Mouse (Mus musculus): ENCODE data around the gene Chd2. TPM values are rescaled to one million over a fixed set of nuclear protein-coding genes. Genes with fewer than 3 reads are reported as not detected.
"Not testable (repeated sequence)": the region's sequence is repeated elsewhere in the genome, so short reads cannot be mapped to it uniquely, and the experiment has no call there.

Chd2 gene
- polyA plus RNA-seq, 1 experiment from 2014 or later, result 18.0 TPM

DNA sequence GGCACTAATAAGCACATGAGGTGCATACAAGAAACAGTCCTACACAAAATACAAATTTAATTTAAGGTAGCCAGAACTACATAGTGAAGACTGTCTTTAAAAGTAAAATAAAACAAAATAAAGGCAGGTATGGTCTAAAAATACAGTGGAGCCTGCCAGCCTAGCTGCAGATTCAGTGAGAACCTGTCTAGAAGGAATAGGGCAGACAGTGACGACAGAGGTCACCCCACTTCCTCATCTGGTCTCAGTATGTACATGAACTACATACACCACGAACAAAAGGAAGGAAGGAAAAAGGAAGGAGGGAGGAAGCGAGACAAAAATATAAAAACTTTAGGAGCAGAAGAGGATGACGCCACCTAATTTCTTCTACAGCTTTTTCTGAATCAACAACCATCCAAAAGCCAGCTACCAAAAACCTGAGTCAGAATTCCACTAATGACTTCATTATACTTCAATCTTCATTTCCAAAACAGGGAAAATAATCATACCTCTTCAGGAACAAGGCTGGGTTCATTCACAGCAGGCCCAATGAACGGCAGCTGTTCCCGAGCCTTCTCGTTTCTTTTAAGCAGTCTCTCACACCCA is 10.0 kb downstream of the Chd2 start:
- TF ChIP-seq CTCF (IDR thresholded peaks at IDR 0.05; ENCODE audit: low read depth), result no peak
- no peak for TF ChIP-seq EP300 (optimal IDR thresholded peaks at IDR 0.05)
- Histone ChIP-seq H3K9ac (ENCODE audit: low read length) (no peak overlapping the region), H3K27me3 (ENCODE audit: control insufficient read depth, insufficient read depth, low read length) (no peaks in the 10 kb centered on the region), H3K4me2 (replicated peaks; ENCODE audit: low read depth) (no peak overlapping the region), H3K9me3 (ENCODE audit: control insufficient read depth, low read length) (no peaks in the 10 kb centered on the region), H3K4me1 (replicated peaks; ENCODE audit: control insufficient read depth, insufficient read depth) (peaks cover 6% of the 10 kb centered on the region), H3K36me3 (ENCODE audit: control insufficient read depth, insufficient read depth, low read length) (0 out of 2 replicates have a peak, but pooled peaks cover 4% of the 10 kb centered on the region), H3K27ac (replicated peaks) (peak overlapping the region; percentile 36), H3K4me3 (ENCODE audit: low read depth, low read length) (no peak overlapping the region)
- ATAC-seq (ENCODE audit: low FRiP score, low TSS enrichment) (no peak), DNase-seq (ENCODE audit: low spot score) (no peak)
- WGBS, result 55% methylated on average over 7 of the region's 7 CpGs

DNA sequence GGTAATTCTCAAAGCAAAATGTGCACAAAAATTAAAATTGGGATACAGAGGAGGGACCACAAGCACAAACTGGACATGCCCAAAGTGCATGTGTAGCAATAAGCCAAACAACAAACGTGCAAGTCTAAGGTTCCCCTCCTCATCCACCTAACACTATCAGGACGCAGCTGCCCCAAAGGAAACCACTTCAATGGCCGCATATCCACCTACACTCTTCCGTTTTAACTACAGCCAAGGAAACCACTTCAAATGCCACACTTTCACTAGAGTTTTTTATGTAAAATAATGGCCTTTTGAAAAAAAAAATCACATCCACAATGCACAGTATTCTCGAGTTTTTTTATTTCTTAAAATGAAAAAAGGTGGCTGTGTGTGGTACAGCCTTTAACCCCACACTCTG is 10.8 kb downstream of the Chd2 start:
- Histone ChIP-seq H3K4me2 (replicated peaks; ENCODE audit: low read depth) (no peak overlapping the region), H3K9ac (ENCODE audit: low read length) (no peak overlapping the region), H3K4me1 (replicated peaks; ENCODE audit: control insufficient read depth, insufficient read depth) (peaks cover 6% of the 10 kb centered on the region), H3K4me3 (ENCODE audit: low read depth, low read length) (no peak overlapping the region), H3K27ac (replicated peaks) (peak overlapping the region; percentile 13; the same call in 1 of the 2 replicates), H3K9me3 (ENCODE audit: control insufficient read depth, low read length) (no peaks in the 10 kb centered on the region), H3K27me3 (ENCODE audit: control insufficient read depth, insufficient read depth, low read length) (no peaks in the 10 kb centered on the region), H3K36me3 (ENCODE audit: control insufficient read depth, insufficient read depth, low read length) (0 out of 2 replicates have a peak, but pooled peaks cover 4% of the 10 kb centered on the region)
- WGBS, result 75% methylated on average over 5 of the region's 5 CpGs
- ATAC-seq (ENCODE audit: low FRiP score, low TSS enrichment) (no peak), DNase-seq (ENCODE audit: low spot score) (no peak)
- no peak for TF ChIP-seq EP300 (optimal IDR thresholded peaks at IDR 0.05)
- no peak for TF ChIP-seq CTCF (IDR thresholded peaks at IDR 0.05; ENCODE audit: low read depth)

DNA sequence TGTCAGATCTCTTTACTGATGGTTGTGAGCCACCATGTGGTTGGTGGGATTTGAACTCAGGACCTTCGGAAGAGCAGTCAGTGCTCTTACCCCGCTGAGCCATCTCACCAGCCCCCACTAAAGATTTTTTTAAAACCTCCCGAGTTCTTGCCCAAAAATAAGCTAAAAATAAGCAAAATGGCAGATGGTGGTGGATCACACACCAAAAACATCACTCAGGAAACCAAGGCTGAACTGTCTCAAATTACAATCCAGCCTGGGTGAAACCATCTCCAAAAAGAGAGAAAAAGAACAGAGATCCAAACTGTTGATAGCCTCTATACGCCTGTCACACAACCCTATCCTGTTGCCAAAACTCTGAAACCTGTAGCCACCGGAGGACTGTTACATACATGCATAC is 11.5 kb downstream of the Chd2 start:
- Histone ChIP-seq H3K4me3 (ENCODE audit: low read depth, low read length) (no peak overlapping the region), H3K9ac (ENCODE audit: low read length) (no peak overlapping the region), H3K4me2 (replicated peaks; ENCODE audit: low read depth) (no peak overlapping the region), H3K36me3 (ENCODE audit: control insufficient read depth, insufficient read depth, low read length) (0 out of 2 replicates have a peak, but pooled peaks cover 4% of the 10 kb centered on the region), H3K27me3 (ENCODE audit: control insufficient read depth, insufficient read depth, low read length) (no peaks in the 10 kb centered on the region), H3K9me3 (ENCODE audit: control insufficient read depth, low read length) (no peaks in the 10 kb centered on the region), H3K4me1 (replicated peaks; ENCODE audit: control insufficient read depth, insufficient read depth) (peaks cover 6% of the 10 kb centered on the region), H3K27ac (replicated peaks) (no peak overlapping the region)
- TF ChIP-seq EP300 (optimal IDR thresholded peaks at IDR 0.05) (no peak), CTCF (IDR thresholded peaks at IDR 0.05; ENCODE audit: low read depth) (no peak)
- 87% methylated on average over 5 of the region's 5 CpGs for WGBS
- DNase-seq (ENCODE audit: low spot score) (no peak), ATAC-seq (ENCODE audit: low FRiP score, low TSS enrichment) (no peak)

DNA sequence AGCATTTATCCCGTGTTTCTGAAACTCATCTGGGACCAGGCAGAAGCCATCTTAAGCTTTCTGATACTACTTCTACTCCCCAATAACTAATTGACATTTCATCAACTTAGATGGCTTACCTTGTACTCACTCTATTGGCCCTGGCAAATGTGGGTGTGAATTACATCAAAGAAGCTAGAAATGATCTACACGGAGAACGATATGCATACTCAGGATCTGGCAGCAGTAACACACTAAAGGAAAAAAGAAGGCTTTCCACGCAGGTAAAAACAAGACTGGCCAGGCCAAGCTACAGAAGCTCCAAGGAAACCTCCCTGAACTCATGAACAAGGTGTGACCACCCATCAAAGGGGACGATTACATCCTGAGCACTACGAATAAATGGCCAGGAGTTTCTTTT is 12.4 kb downstream of the Chd2 start:
- no peaks in the 10 kb centered on the region for H3K9me3 ChIP-seq (ENCODE audit: control insufficient read depth, low read length)
- ATAC-seq (ENCODE audit: low FRiP score, low TSS enrichment) (no peak), DNase-seq (ENCODE audit: low spot score) (no peak)
- no peak overlapping the region for H3K9ac ChIP-seq (ENCODE audit: low read length)
- H3K27ac ChIP-seq (replicated peaks), result 0 out of 2 replicates have a peak overlapping the region, but pooled peaks have one; percentile 18
- no peak overlapping the region for H3K4me2 ChIP-seq (replicated peaks; ENCODE audit: low read depth)
- peaks cover 6% of the 10 kb centered on the region for H3K4me1 ChIP-seq (replicated peaks; ENCODE audit: control insufficient read depth, insufficient read depth)
- no peaks in the 10 kb centered on the region for H3K27me3 ChIP-seq (ENCODE audit: control insufficient read depth, insufficient read depth, low read length)
- TF ChIP-seq CTCF (IDR thresholded peaks at IDR 0.05; ENCODE audit: low read depth) (no peak), EP300 (optimal IDR thresholded peaks at IDR 0.05) (no peak)
- H3K36me3 ChIP-seq (ENCODE audit: control insufficient read depth, insufficient read depth, low read length), result 0 out of 2 replicates have a peak, but pooled peaks cover 4% of the 10 kb centered on the region
- H3K4me3 ChIP-seq (ENCODE audit: low read depth, low read length), result no peak overlapping the region
- WGBS, result 77% methylated on average over 6 of the region's 6 CpGs

DNA sequence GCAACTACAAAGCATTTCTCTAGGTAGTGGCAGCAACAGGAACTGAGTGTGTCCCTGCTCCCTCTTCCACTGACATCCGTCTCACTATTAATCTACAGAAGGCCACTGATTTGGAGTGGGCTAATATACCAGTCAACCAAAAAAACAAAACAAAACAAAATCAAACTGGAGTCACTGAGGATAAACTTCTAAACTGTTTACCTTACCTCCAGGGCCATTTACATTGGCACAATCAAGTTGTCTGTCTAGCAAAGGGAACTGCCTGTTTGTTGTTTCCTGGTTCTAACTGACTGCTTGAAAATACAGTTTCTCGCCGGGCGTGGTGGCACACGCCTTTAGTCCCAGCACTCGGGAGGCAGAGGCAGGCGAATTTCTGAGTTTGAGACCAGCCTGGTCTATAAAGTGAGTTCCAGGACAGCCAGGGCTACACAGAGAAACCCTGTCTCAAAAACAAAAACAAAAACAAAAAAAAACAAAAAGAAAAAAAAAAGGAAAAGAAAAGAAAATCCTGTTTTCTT is 13.2 kb downstream of the Chd2 start:
- H3K4me1 ChIP-seq (replicated peaks; ENCODE audit: control insufficient read depth, insufficient read depth); H3K9ac ChIP-seq (ENCODE audit: low read length); ATAC-seq (ENCODE audit: low FRiP score, low TSS enrichment); H3K4me2 ChIP-seq (replicated peaks; ENCODE audit: low read depth); H3K9me3 ChIP-seq (ENCODE audit: control insufficient read depth, low read length); DNase-seq (ENCODE audit: low spot score); H3K36me3 ChIP-seq (ENCODE audit: control insufficient read depth, insufficient read depth, low read length); H3K27ac ChIP-seq (replicated peaks); H3K4me3 ChIP-seq (ENCODE audit: low read depth, low read length); H3K27me3 ChIP-seq (ENCODE audit: control insufficient read depth, insufficient read depth, low read length): not testable (repeated sequence)
- 85% methylated on average over 7 of the region's 7 CpGs for WGBS

DNA sequence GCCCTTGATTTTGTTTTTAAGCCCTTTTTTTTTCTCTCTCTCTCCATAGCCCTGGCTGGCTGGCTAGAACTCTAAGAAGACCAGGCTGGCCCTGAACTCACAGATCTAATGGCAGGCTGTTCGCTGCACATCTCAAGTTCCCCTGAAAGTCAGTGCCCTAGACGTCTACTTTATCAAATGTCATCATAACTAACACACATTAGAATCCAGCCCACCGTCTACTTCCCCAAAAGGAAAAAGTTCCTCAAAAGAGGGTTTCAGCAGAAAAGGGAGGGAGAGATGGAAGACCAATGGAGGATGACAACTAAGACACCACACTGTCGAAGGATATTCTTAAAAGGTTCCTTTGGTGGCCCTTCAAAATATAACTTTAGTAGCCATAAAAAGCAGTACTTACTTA is 14.4 kb downstream of the Chd2 start:
- ATAC-seq (ENCODE audit: low FRiP score, low TSS enrichment) (no peak), DNase-seq (ENCODE audit: low spot score) (no peak)
- no peaks in the 10 kb centered on the region for H3K9me3 ChIP-seq (ENCODE audit: control insufficient read depth, low read length)
- H3K36me3 ChIP-seq (ENCODE audit: control insufficient read depth, insufficient read depth, low read length), result 0 out of 2 replicates have a peak, but pooled peaks cover 4% of the 10 kb centered on the region
- 68% methylated on average over 4 of the region's 4 CpGs for WGBS
- H3K4me1 ChIP-seq (replicated peaks; ENCODE audit: control insufficient read depth, insufficient read depth), result peaks cover 6% of the 10 kb centered on the region; the same call in 1 of the 2 replicates
- H3K27ac ChIP-seq (replicated peaks), result no peak overlapping the region
- H3K9ac ChIP-seq (ENCODE audit: low read length), result no peak overlapping the region
- H3K4me3 ChIP-seq (ENCODE audit: low read depth, low read length), result no peak overlapping the region
- no peak for TF ChIP-seq CTCF (IDR thresholded peaks at IDR 0.05; ENCODE audit: low read depth)
- no peak for TF ChIP-seq EP300 (optimal IDR thresholded peaks at IDR 0.05)
- H3K4me2 ChIP-seq (replicated peaks; ENCODE audit: low read depth), result no peak overlapping the region
- no peaks in the 10 kb centered on the region for H3K27me3 ChIP-seq (ENCODE audit: control insufficient read depth, insufficient read depth, low read length)

Data from stomach, postnatal 0 days (tissue).